12 mouse cellular contexts compared by ENCODE assay signal in the genomic region with DNA sequence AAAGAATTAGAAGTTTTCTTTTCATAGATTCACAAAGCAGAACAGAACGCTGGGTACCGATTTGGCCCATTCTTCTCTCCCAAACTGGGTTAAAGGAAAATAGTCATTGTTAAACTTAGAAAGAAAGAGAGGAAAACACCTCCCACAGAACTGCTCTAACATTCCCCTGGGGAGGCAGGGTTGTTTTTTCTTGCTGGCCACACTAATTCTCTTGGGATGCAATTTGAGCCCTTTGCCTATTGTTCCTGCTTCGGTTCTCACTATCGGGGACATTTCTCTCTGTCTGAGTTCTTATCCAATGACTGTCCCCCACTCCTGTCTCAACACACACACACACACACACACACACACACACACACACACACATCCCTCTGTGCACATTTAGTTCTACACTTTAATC. TPM values are rescaled to one million over a fixed set of nuclear protein-coding genes. Genes with fewer than 3 reads are reported as not detected.
A peak's percentile ranks its signal among the peaks of the same experiment; 100 is the strongest.
DNase-seq lines count a peak whose midpoint lies in the region; ATAC-seq and TF ChIP-seq lines count a peak whose summit lies in the region.
"Had no signal": no experiment of that assay in that cellular context is flagged by ENCODE, and none has a peak within 500 bp of the region (broad histone marks: within the 10 kb centered on the region; RNA-seq: fewer than 3 reads in every experiment).

No protein-coding gene starts in this region.

- peaks cover 19% of the 10 kb centered on the region for H3K4me1 ChIP-seq in hindbrain, embryonic 10.5 days (replicated peaks)
- H3K4me1 ChIP-seq in hindbrain, embryonic 13.5 days (replicated peaks): 0 out of 2 replicates have a peak, but pooled peaks cover 5% of the 10 kb centered on the region
- peaks cover 11 to 48% of the 10 kb centered on the region in 2 experiments for H3K4me1 ChIP-seq in CH12.LX (ENCODE audit: control insufficient read depth in 1 of 2, insufficient read depth in 2 of 2)
- H3K4me1 ChIP-seq in heart, postnatal 0 days (ENCODE audit: control insufficient read depth, insufficient read depth): peaks cover 7% of the 10 kb centered on the region
- H3K4me1 ChIP-seq: midbrain, embryonic 15.5 days had no signal

- 21% methylated on average over 4 of the region's 4 CpGs for WGBS in hindbrain, embryonic 10.5 days
- 17% methylated on average over 4 of the region's 4 CpGs for WGBS in hindbrain, embryonic 13.5 days
- whole genome bisulfite sequencing in heart, postnatal 0 days: 52% methylated on average over 4 of the region's 4 CpGs

- in situ Hi-C loops in CH12.LX (cut with MboI; ENCODE audit: low pct_ligation_motif_present, low pct_unique_long_range_greater_than_20kb, low sequenced_read_pairs): no loop called here

- DNase-seq in hindbrain, embryonic 10.5 days (ENCODE audit: low spot score): no peak
- peak; percentile 65 for DNase-seq in CH12.LX (ENCODE audit: extremely low read depth)
- peak; percentile 97 for DNase-seq in adipocyte (ENCODE audit: low spot score)
- DNase-seq in heart, postnatal 0 days (ENCODE audit: low spot score): peak; percentile 31
- no peak for DNase-seq in gastrocnemius, postnatal 4 days (ENCODE audit: low spot score in 2 of 2)
- DNase-seq: liver had no signal

- TF ChIP-seq EP300 in CH12.LX (IDR thresholded peaks at IDR 0.05; ENCODE audit: low read length): peak; percentile 80
- TF ChIP-seq EP300 in heart, postnatal 0 days (IDR thresholded peaks at IDR 0.05; ENCODE audit: low read depth): no peak

- H3K79me2 ChIP-seq in CH12.LX (replicated peaks; ENCODE audit: control insufficient read depth, extremely low read depth, insufficient read depth, poor library complexity, severe bottlenecking): no peaks in the 10 kb centered on the region

- H3K36me3 ChIP-seq in hindbrain, embryonic 10.5 days: no peaks in the 10 kb centered on the region
- H3K36me3 ChIP-seq in hindbrain, embryonic 13.5 days: no peaks in the 10 kb centered on the region
- no peaks in the 10 kb centered on the region for H3K36me3 ChIP-seq in CH12.LX (replicated peaks in 1 of 2; ENCODE audit: control insufficient read depth in 1 of 2, insufficient read depth in 1 of 2, low read length in 1 of 2)
- no peaks in the 10 kb centered on the region for H3K36me3 ChIP-seq in heart, postnatal 0 days (replicated peaks; ENCODE audit: control insufficient read depth, insufficient read depth, low read length)
- H3K36me3 ChIP-seq: intestine, embryonic 15.5 days; midbrain, embryonic 15.5 days had no signal

- H3K4me3 ChIP-seq in hindbrain, embryonic 10.5 days: no peak overlapping the region
- no peak overlapping the region for H3K4me3 ChIP-seq in hindbrain, embryonic 13.5 days
- H3K4me3 ChIP-seq in CH12.LX (replicated peaks in 1 of 3; ENCODE audit: low read depth in 2 of 3, low read length in 2 of 3, poor library complexity in 1 of 3): no peak overlapping the region
- no peak overlapping the region for H3K4me3 ChIP-seq in heart, postnatal 0 days (ENCODE audit: low read depth, low read length)
- H3K4me3 ChIP-seq: intestine, embryonic 15.5 days; midbrain, embryonic 15.5 days had no signal

- dilution Hi-C loops in CH12.LX (cut with MboI; ENCODE audit: extremely low pct_ligation_motif_present, extremely low pct_unique_long_range_greater_than_20kb, low sequenced_read_pairs): no loop called here

- no peak overlapping the region for H3K4me2 ChIP-seq in hindbrain, embryonic 13.5 days
- peak overlapping the region; percentile 77; the same call in 1 of the 2 replicates for H3K4me2 ChIP-seq in CH12.LX (ENCODE audit: insufficient read depth, low read depth, poor library complexity, severe bottlenecking)
- H3K4me2 ChIP-seq in heart, postnatal 0 days (ENCODE audit: low read depth, low read length): no peak overlapping the region
- H3K4me2 ChIP-seq: intestine, embryonic 15.5 days; midbrain, embryonic 15.5 days had no signal

- TF ChIP-seq POLR2A in CH12.LX (IDR thresholded peaks at IDR 0.05; ENCODE audit: low read depth, low read length): no peak

- no peaks in the 10 kb centered on the region for H3K9me3 ChIP-seq in hindbrain, embryonic 10.5 days
- H3K9me3 ChIP-seq in hindbrain, embryonic 13.5 days: no peaks in the 10 kb centered on the region
- H3K9me3 ChIP-seq in CH12.LX (replicated peaks; ENCODE audit: low read length): no peaks in the 10 kb centered on the region
- H3K9me3 ChIP-seq in heart, postnatal 0 days (replicated peaks; ENCODE audit: control insufficient read depth, low read length): no peaks in the 10 kb centered on the region
- H3K9me3 ChIP-seq: intestine, embryonic 15.5 days; midbrain, embryonic 15.5 days had no signal

- no peak for TF ChIP-seq RAD21 in CH12.LX (IDR thresholded peaks at IDR 0.05; ENCODE audit: low read depth, low read length)

- no peak for TF ChIP-seq CTCF in CH12.LX (conservative IDR thresholded peaks at IDR 0.05 in 1 of 2, IDR thresholded peaks at IDR 0.05 in 1 of 2; ENCODE audit: low read depth in 2 of 2, low read length in 2 of 2)
- no peak for TF ChIP-seq CTCF in heart, postnatal 0 days (IDR thresholded peaks at IDR 0.05; ENCODE audit: low read depth)

- no peaks in the 10 kb centered on the region; the same call in 1 of the 2 replicates for H3K27me3 ChIP-seq in hindbrain, embryonic 10.5 days (ENCODE audit: insufficient read depth, poor library complexity, severe bottlenecking)
- H3K27me3 ChIP-seq in hindbrain, embryonic 13.5 days: no peaks in the 10 kb centered on the region
- peaks cover 5% of the 10 kb centered on the region for H3K27me3 ChIP-seq in CH12.LX (replicated peaks)
- peaks cover 42% of the 10 kb centered on the region for H3K27me3 ChIP-seq in heart, postnatal 0 days (ENCODE audit: control insufficient read depth, insufficient read depth, low read length)
- H3K27me3 ChIP-seq: intestine, embryonic 15.5 days; midbrain, embryonic 15.5 days had no signal

- ATAC-seq in hindbrain, embryonic 13.5 days (ENCODE audit: low FRiP score): no peak
- ATAC-seq in heart, postnatal 0 days (ENCODE audit: insufficient read depth, low read depth): peak; percentile 51
- no peak for ATAC-seq in cerebellum, adult (ENCODE audit: insufficient number of reproducible peaks, low FRiP score, low TSS enrichment)
- no peak for ATAC-seq in inflammation-experienced regulatory T-cells, adult 6 months
- ATAC-seq: forebrain, embryonic 16.5 days; intestine, embryonic 15.5 days; midbrain, embryonic 15.5 days had no signal

- H3K27ac ChIP-seq in hindbrain, embryonic 10.5 days: 0 out of 2 replicates have a peak overlapping the region, but pooled peaks have one; percentile 4
- H3K27ac ChIP-seq in hindbrain, embryonic 13.5 days: no peak overlapping the region
- no peak overlapping the region for H3K27ac ChIP-seq in CH12.LX (ENCODE audit: insufficient read depth, low read depth)
- peak overlapping the region; percentile 34 for H3K27ac ChIP-seq in heart, postnatal 0 days (ENCODE audit: low read depth)
- H3K27ac ChIP-seq: intestine, embryonic 15.5 days; midbrain, embryonic 15.5 days had no signal

- H3K9ac ChIP-seq in hindbrain, embryonic 13.5 days: no peak overlapping the region
- H3K9ac ChIP-seq in CH12.LX (ENCODE audit: insufficient read depth, low read depth): no peak overlapping the region
- no peak overlapping the region for H3K9ac ChIP-seq in heart, postnatal 0 days (replicated peaks; ENCODE audit: low read depth, low read length)
- H3K9ac ChIP-seq: intestine, embryonic 15.5 days; midbrain, embryonic 15.5 days had no signal

TF ChIP-seq in CH12.LX, 34 proteins besides CTCF, POLR2A, EP300 and RAD21 (continues in another document):
- TF ChIP-seq MAFK (IDR thresholded peaks at IDR 0.05; ENCODE audit: insufficient replicate concordance, low read length) (peak; percentile 63; the same call in 1 of the 2 replicates), PAX5 (IDR thresholded peaks at IDR 0.05; ENCODE audit: low read length) (no peak), HCFC1 (IDR thresholded peaks at IDR 0.05; ENCODE audit: low read depth, low read length) (no peak), MEF2A (IDR thresholded peaks at IDR 0.05; ENCODE audit: borderline replicate concordance, low read depth, low read length) (peak; percentile 83), ELF1 (IDR thresholded peaks at IDR 0.05; ENCODE audit: low read depth, low read length) (0 out of 2 replicates have a peak, but pooled peaks have one; percentile 9), ZKSCAN1 (IDR thresholded peaks at IDR 0.05; ENCODE audit: borderline replicate concordance, low read depth, low read length) (no peak), RCOR1 (conservative IDR thresholded peaks at IDR 0.05; ENCODE audit: low read depth, low read length) (0 out of 2 replicates have a peak, but pooled peaks have one; percentile 21), CHD1 (IDR thresholded peaks at IDR 0.05; ENCODE audit: low read depth, low read length) (no peak), MXI1 (IDR thresholded peaks at IDR 0.05; ENCODE audit: low read depth, low read length) (no peak), ZNF384 (IDR thresholded peaks at IDR 0.05; ENCODE audit: low read depth, low read length) (peak; percentile 72), MYC (IDR thresholded peaks at IDR 0.05; ENCODE audit: low read depth, low read length) (no peak), USF2 (conservative IDR thresholded peaks at IDR 0.05; ENCODE audit: low read depth, low read length) (no peak), MAX (IDR thresholded peaks at IDR 0.05; ENCODE audit: low read length) (no peak)

RNA-seq across cellular contexts. Expression of a gene that starts 39.6 kb away (rescaled TPM):
- 10.5 and 11.8 TPM in 2 replicates for polyA plus RNA-seq in hindbrain, embryonic 10.5 days (2016; fragmentation: Nextera tagmentation; extraction: Ambion mirVana)
- 6.1 and 7.9 TPM in 2 replicates for polyA plus RNA-seq in hindbrain, embryonic 13.5 days (2015; fragmentation: Nextera tagmentation; extraction: Ambion mirVana)
- total RNA-seq in CH12.LX (2012; rRNA removed): 47.4 and 56.9 TPM in 2 replicates
- 52.0 and 54.6 TPM in 2 replicates for total RNA-seq in CH12.LX (2014; rRNA removed)
- polyA plus RNA-seq in CH12.LX (2012; ENCODE audit: insufficient read length, low read depth): 55.9 and 61.2 TPM in 2 replicates
- total RNA-seq in heart, postnatal 0 days (2014; rRNA removed; ENCODE audit: low replicate concordance): 24.5 and 38.6 TPM in 2 replicates
- polyA plus RNA-seq in heart, postnatal 0 days (2015; fragmentation: Nextera tagmentation; extraction: Ambion mirVana): 2.9 and 3.3 TPM in 2 replicates
- total RNA-seq in gastrocnemius, postnatal 4 days (2021): 10 to 100 TPM; 23.9 to 29.4 TPM
- polyA plus RNA-seq in inflammation-experienced regulatory T-cells, adult 6 months (2017; shearing (Covaris generic)): under 1 TPM in 1 of 3 experiments, not detected in 2; 0.58 TPM

RNA-seq across cellular contexts. Expression of a gene that starts 59.3 kb away (rescaled TPM):
- 65.0 and 83.1 TPM in 2 replicates for polyA plus RNA-seq in hindbrain, embryonic 10.5 days (2016; fragmentation: Nextera tagmentation; extraction: Ambion mirVana)
- 58.2 and 59.6 TPM in 2 replicates for polyA plus RNA-seq in hindbrain, embryonic 13.5 days (2015; fragmentation: Nextera tagmentation; extraction: Ambion mirVana)
- total RNA-seq in CH12.LX (2012; rRNA removed): 41.9 and 62.3 TPM in 2 replicates
- 65.2 and 72.7 TPM in 2 replicates for total RNA-seq in CH12.LX (2014; rRNA removed)
- 121 and 141 TPM in 2 replicates for polyA plus RNA-seq in CH12.LX (2012; ENCODE audit: insufficient read length, low read depth)
- total RNA-seq in heart, postnatal 0 days (2014; rRNA removed; ENCODE audit: low replicate concordance): 9.3 and 11.2 TPM in 2 replicates
- polyA plus RNA-seq in heart, postnatal 0 days (2015; fragmentation: Nextera tagmentation; extraction: Ambion mirVana): 31.7 and 33.4 TPM in 2 replicates
- total RNA-seq in gastrocnemius, postnatal 4 days (2021): 10 to 100 TPM; 29.2 to 31.1 TPM
- 100 to 1,000 TPM; 101 to 118 (median 101) TPM for polyA plus RNA-seq in inflammation-experienced regulatory T-cells, adult 6 months (2017; shearing (Covaris generic))

Comparison
In these comparisons a context has a peak if more than half of its experiments do, and no peak if none do; other contexts are left out.
1. H3K27ac ChIP-seq: peak in hindbrain, embryonic 10.5 days (single experiment) and heart, postnatal 0 days (single experiment); none in hindbrain, embryonic 13.5 days (single experiment) and CH12.LX (single experiment).
2. DNase-seq: peak in CH12.LX (single experiment), adipocyte (single experiment) and heart, postnatal 0 days (single experiment); none in hindbrain, embryonic 10.5 days (single experiment) and gastrocnemius, postnatal 4 days (0 of 2).